Mouse (Mus musculus) stomach, postnatal 0 days (tissue): Measurements from ENCODE around the gene Ube2k. TPM values are rescaled to one million over a fixed set of nuclear protein-coding genes. Genes with fewer than 3 reads are reported as not detected.

Experiments
- ATAC-seq: fragments of 200-750 bp; cut with Nextera tagmentation; 2 replicates; pipeline ENCODE4 v1.8.0; 2017; ENCODE audit not compliant: low FRiP score, low TSS enrichment
- DNase-seq: peaks from one replicate; pipeline ENCODE4 v3.0.0-alpha.2; 2016; ENCODE audit warnings: low spot score
- H3K27ac ChIP-seq: fragments of 300-500 bp; sonication (generic); replicated peaks from 2 replicates; pipeline ENCODE4 v1.5.1; 2014; ENCODE audit warnings: mild to moderate bottlenecking, control low read depth
- H3K27me3 ChIP-seq: fragments of 300-500 bp; sonication (generic); 2 replicates; pipeline ENCODE4 v1.6.1; 2014; ENCODE audit warnings: low read length; ENCODE audit not compliant: control insufficient read depth, insufficient read depth
- H3K36me3 ChIP-seq: fragments of 300-500 bp; sonication (generic); 2 replicates; pipeline ENCODE4 v1.6.1; 2014; ENCODE audit warnings: low read length, mixed read lengths; ENCODE audit not compliant: control insufficient read depth, insufficient read depth
- H3K4me1 ChIP-seq: fragments of 300-500 bp; sonication (generic); replicated peaks from 2 replicates; pipeline ENCODE4 v1.6.1; 2014; ENCODE audit warnings: antibody characterized with exemption; ENCODE audit not compliant: control insufficient read depth, insufficient read depth
- H3K4me2 ChIP-seq: fragments of 300-500 bp; sonication (generic); replicated peaks from 2 replicates; pipeline ENCODE4 v1.6.1; 2014; ENCODE audit warnings: low read depth, mild to moderate bottlenecking, control low read depth, moderate library complexity
- H3K4me3 ChIP-seq: fragments of 300-500 bp; sonication (generic); 2 replicates; pipeline ENCODE4 v1.5.1; 2014; ENCODE audit warnings: low read depth, low read length, control low read depth
- H3K9ac ChIP-seq: fragments of 300-500 bp; sonication (generic); 2 replicates; pipeline ENCODE4 v1.6.1; 2014; ENCODE audit warnings: mild to moderate bottlenecking, low read length, control low read depth, mixed read lengths
- H3K9me3 ChIP-seq: fragments of 300-500 bp; sonication (generic); 2 replicates; pipeline ENCODE4 v1.6.1; 2016; ENCODE audit warnings: low read length; ENCODE audit not compliant: control insufficient read depth
- CTCF ChIP-seq: IDR thresholded peaks from 2 replicates; pipeline ENCODE4 v1.5.1; 2016; ENCODE audit warnings: antibody characterized with exemption, low read depth, mild to moderate bottlenecking, moderate library complexity
- EP300 ChIP-seq: optimal IDR thresholded peaks from 2 replicates; pipeline ENCODE3; 2016; ENCODE audit warnings: antibody characterized with exemption
- WGBS: fragments of 180-500 bp; shearing (Covaris S2); extraction: QIAGEN DNeasy Blood & Tissue Kit; methylation state at CpG from one replicate; pipeline ENCODE4 v1.1.7; 2014; 5-methylcytosine and 5-hydroxymethylcytosine counted together
- polyA plus RNA-seq: library from polyadenylated mRNA; unstranded; fragments of >200 nt; fragmentation: Nextera tagmentation; extraction: Ambion mirVana; gene quantifications from 2 replicates; pipeline ENCODE4 v1.2.1, GENCODE M21; 2015

Gene Ube2k
- polyA plus RNA-seq, 1 experiment from 2014 or later, result 136 TPM

GRCm38 (mm10) chr5:65514635-65515278 lies 22.3 kb upstream of the Ube2k start:
- no peak for TF ChIP-seq CTCF
- TF ChIP-seq EP300, result no peak
- no peaks in the 10 kb centered on the region for H3K36me3 ChIP-seq
- ATAC-seq (peak; percentile 97), DNase-seq (peak; percentile 78)
- no peak overlapping the region for H3K4me2 ChIP-seq
- H3K9me3 ChIP-seq, result no peaks in the 10 kb centered on the region
- H3K4me3 ChIP-seq, result no peak overlapping the region
- H3K9ac ChIP-seq, result no peak overlapping the region
- no peaks in the 10 kb centered on the region for H3K4me1 ChIP-seq
- peak overlapping the region; percentile 78 for H3K27ac ChIP-seq
- 31% methylated on average over 5 of the region's 5 CpGs for WGBS
- H3K27me3 ChIP-seq, result no peaks in the 10 kb centered on the region

DNA sequence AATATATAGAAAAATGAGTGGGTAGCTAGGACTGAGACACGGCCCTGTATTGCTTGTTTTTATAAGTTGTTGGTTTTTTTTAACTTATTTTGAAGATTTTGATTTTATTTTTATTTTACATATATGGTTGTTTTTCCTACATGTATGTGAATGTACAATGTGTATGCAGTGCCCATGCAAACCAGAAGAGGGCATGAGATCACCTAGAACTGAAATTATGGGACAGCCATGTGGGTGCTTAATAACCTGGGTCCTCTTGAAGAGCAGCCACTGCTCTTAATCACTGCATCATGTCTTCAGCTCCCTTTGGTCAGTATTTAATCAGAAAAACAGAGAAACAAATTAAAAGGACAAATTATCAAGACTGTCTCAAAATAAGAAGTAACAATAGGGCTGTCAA lies 15.2 kb upstream of the Ube2k start:
- 84% methylated on average over 1 of the region's 1 CpGs for WGBS
- H3K9ac ChIP-seq, result no peak overlapping the region
- no peaks in the 10 kb centered on the region for H3K9me3 ChIP-seq
- H3K4me3 ChIP-seq, result no peak overlapping the region
- no peaks in the 10 kb centered on the region for H3K36me3 ChIP-seq
- no peak overlapping the region for H3K4me2 ChIP-seq
- ATAC-seq (no peak), DNase-seq (no peak)
- H3K27me3 ChIP-seq, result no peaks in the 10 kb centered on the region
- no peaks in the 10 kb centered on the region for H3K4me1 ChIP-seq
- no peak overlapping the region for H3K27ac ChIP-seq
- TF ChIP-seq EP300 (no peak), CTCF (peak; percentile 57)

GRCm38 (mm10) chr5:65524831-65525230 lies 12.2 kb upstream of the Ube2k start:
- ATAC-seq, result peak; percentile 63

GRCm38 (mm10) chr5:65525674-65526443 lies 11.2 kb upstream of the Ube2k start:
- H3K9ac ChIP-seq, result no peak overlapping the region
- DNase-seq (peak; percentile 43), ATAC-seq (no peak)

More at GRCm38 (mm10) chr5:65524831-65525230, 12.2 kb upstream of the Ube2k start:
- 61% methylated on average over 4 of the region's 4 CpGs for WGBS
- DNase-seq, result no peak
- Histone ChIP-seq H3K4me3 (no peak overlapping the region), H3K36me3 (no peaks in the 10 kb centered on the region), H3K9ac (no peak overlapping the region), H3K9me3 (no peaks in the 10 kb centered on the region), H3K27me3 (no peaks in the 10 kb centered on the region), H3K27ac (peak overlapping the region; percentile 49; the same call in 1 of the 2 replicates), H3K4me2 (no peak overlapping the region), H3K4me1 (no peaks in the 10 kb centered on the region)
- TF ChIP-seq EP300 (no peak), CTCF (no peak)

DNA sequence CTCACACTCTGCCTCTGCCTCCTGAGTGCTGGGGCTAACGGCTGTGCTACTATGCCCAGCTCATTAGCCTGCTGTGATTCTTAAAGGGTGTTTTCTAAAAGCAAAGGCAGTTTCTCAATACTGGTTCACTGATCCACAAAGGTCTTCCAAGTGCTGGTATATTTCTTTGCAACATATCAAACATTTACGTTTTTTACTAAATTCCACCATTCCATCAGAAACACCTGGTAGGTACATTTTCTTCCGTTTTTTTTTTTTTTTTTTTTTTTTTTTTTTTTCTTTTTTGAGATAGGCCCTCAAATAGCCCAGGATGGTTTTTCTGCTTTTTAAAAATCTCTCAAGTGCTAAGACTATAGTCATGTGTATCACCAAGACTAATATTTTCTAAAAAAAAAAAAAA lies 5.8 kb upstream of the Ube2k start:
- no peaks in the 10 kb centered on the region for H3K4me1 ChIP-seq
- H3K4me3 ChIP-seq, result no peak overlapping the region
- no peaks in the 10 kb centered on the region for H3K9me3 ChIP-seq
- TF ChIP-seq CTCF (no peak), EP300 (no peak)
- H3K27me3 ChIP-seq, result no peaks in the 10 kb centered on the region
- no peak overlapping the region for H3K4me2 ChIP-seq
- no peaks in the 10 kb centered on the region for H3K36me3 ChIP-seq
- no peak overlapping the region for H3K9ac ChIP-seq
- ATAC-seq (no peak), DNase-seq (no peak)
- WGBS, result 83% methylated on average over 3 of the region's 3 CpGs
- H3K27ac ChIP-seq, result no peak overlapping the region

More at GRCm38 (mm10) chr5:65525674-65526443, 11.2 kb upstream of the Ube2k start:
- Histone ChIP-seq H3K4me2 (no peak overlapping the region), H3K9me3 (no peaks in the 10 kb centered on the region), H3K4me1 (no peaks in the 10 kb centered on the region), H3K36me3 (no peaks in the 10 kb centered on the region), H3K27me3 (no peaks in the 10 kb centered on the region), H3K27ac (no peak overlapping the region), H3K4me3 (no peak overlapping the region)
- TF ChIP-seq CTCF, result peak; percentile 77
- no peak for TF ChIP-seq EP300
- WGBS, result 23% methylated on average over 8 of the region's 8 CpGs

- no peak overlapping the region for H3K4me3 ChIP-seq
- TF ChIP-seq CTCF, result no peak
- no peak for TF ChIP-seq EP300
- ATAC-seq, result no peak
- H3K27me3 ChIP-seq, result no peaks in the 10 kb centered on the region
- H3K4me1 ChIP-seq, result no peaks in the 10 kb centered on the region
- peak overlapping the region; percentile 20; the same call in 1 of the 2 replicates for H3K27ac ChIP-seq
- no peak for DNase-seq
- no peak overlapping the region for H3K9ac ChIP-seq
- 51% methylated on average over 4 of the region's 4 CpGs for WGBS
- H3K36me3 ChIP-seq, result no peaks in the 10 kb centered on the region
- no peak overlapping the region for H3K4me2 ChIP-seq
- H3K9me3 ChIP-seq, result no peaks in the 10 kb centered on the region
Observed at GRCm38 (mm10) chr5:65534496-65534895, 2.5 kb upstream of the Ube2k start.
